Mouse (Mus musculus) thymus, adult 2 months (tissue): ENCODE results near the gene Tmem132e.

Experiments used
- CTCF ChIP-seq: fragments of 200-500 bp; IDR thresholded peaks from 2 replicates; pipeline ENCODE4 v1.5.1; 2012; ENCODE audit warnings: mild to moderate bottlenecking, control low read depth, low read length, moderate library complexity, borderline replicate concordance; ENCODE audit not compliant: control insufficient read depth, poor library complexity, insufficient read depth; ENCODE audit errors: extremely low read depth
- POLR2A ChIP-seq: fragments of 200-500 bp; IDR thresholded peaks from 2 replicates; pipeline ENCODE4 v1.6.1; 2012; ENCODE audit warnings: mild to moderate bottlenecking, low read length, control low read depth, moderate library complexity; ENCODE audit not compliant: control insufficient read depth, poor library complexity, insufficient read depth; ENCODE audit errors: extremely low read depth

DNA sequence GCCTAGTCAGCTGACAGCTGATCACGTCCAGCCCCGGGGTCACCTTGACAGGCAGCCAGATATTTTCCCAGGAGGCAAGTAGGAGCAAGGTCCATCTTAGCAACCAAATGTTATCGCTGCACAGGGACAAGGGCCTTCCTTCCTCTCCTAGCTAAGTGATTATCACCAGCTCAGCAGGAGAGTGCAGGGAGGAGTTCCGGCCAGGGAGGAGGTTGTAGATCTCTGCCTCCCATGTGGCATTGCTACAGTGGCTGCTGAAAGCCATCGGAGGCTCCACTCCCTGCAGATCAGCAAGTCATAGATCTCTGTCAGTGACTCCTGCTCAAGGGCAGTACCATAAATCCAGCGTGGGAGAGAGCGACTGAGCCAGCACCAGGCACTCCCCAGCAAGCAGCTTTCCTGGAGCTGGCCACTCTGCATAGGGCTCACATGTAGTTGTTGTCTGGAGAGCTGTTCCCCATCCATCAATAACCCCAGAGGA, 48.7 kb upstream of the Tmem132e start:
- TF ChIP-seq CTCF (no peak), POLR2A (no peak)
